Mouse (Mus musculus) hindbrain, embryonic 13.5 days (tissue): ENCODE results near the gene Eml1. TPM values are rescaled to one million over a fixed set of nuclear protein-coding genes. Genes with fewer than 3 reads are reported as not detected.

Source experiments
- ATAC-seq: fragments of 200-750 bp; cut with Nextera tagmentation; 2 replicates; pipeline ENCODE4 v1.8.0; 2017; ENCODE audit warnings: moderate TSS enrichment; ENCODE audit not compliant: low FRiP score
- H3K27ac ChIP-seq: fragments of 300-500 bp; sonication (generic); 2 replicates; pipeline ENCODE4 v1.5.1; 2015; ENCODE audit warnings: inconsistent platforms, mild to moderate bottlenecking, moderate library complexity
- H3K27me3 ChIP-seq: fragments of 300-500 bp; sonication (generic); 2 replicates; pipeline ENCODE4 v1.6.1; 2015; ENCODE audit warnings: mild to moderate bottlenecking, inconsistent platforms
- H3K36me3 ChIP-seq: fragments of 300-500 bp; sonication (generic); 2 replicates; pipeline ENCODE4 v1.6.1; 2015; ENCODE audit warnings: mild to moderate bottlenecking, inconsistent platforms
- H3K4me1 ChIP-seq: fragments of 300-500 bp; sonication (generic); replicated peaks from 2 replicates; pipeline ENCODE4 v1.6.1; 2015; ENCODE audit warnings: inconsistent platforms
- H3K4me2 ChIP-seq: fragments of 300-500 bp; sonication (generic); 2 replicates; pipeline ENCODE4 v1.6.1; 2015; ENCODE audit warnings: inconsistent platforms, mild to moderate bottlenecking, moderate library complexity
- H3K4me3 ChIP-seq: fragments of 300-500 bp; sonication (generic); 2 replicates; pipeline ENCODE4 v1.5.1; 2015; ENCODE audit warnings: mild to moderate bottlenecking, inconsistent platforms
- H3K9ac ChIP-seq: fragments of 300-500 bp; sonication (generic); 2 replicates; pipeline ENCODE4 v1.6.1; 2015; ENCODE audit warnings: mild to moderate bottlenecking, inconsistent platforms
- H3K9me3 ChIP-seq: fragments of 300-500 bp; sonication (generic); 2 replicates; pipeline ENCODE4 v1.6.1; 2016; ENCODE audit warnings: inconsistent platforms
- WGBS: fragments of 180-500 bp; shearing (Covaris S2); methylation state at CpG from one replicate; pipeline ENCODE4 v1.1.7; 2015; 5-methylcytosine and 5-hydroxymethylcytosine counted together
- polyA plus RNA-seq: library from polyadenylated mRNA; unstranded; fragments of >200 nt; fragmentation: Nextera tagmentation; extraction: Ambion mirVana; gene quantifications from 2 replicates; pipeline ENCODE4 v1.2.1, GENCODE M21; 2015

Eml1 gene
- polyA plus RNA-seq, 1 experiment from 2014 or later: 61.9 TPM

GRCm38 (mm10) chr12:108450546-108450945 is 79.8 kb downstream of the Eml1 start:
- ATAC-seq: no peak
- 0 out of 2 replicates have a peak overlapping the region, but pooled peaks have one; percentile 8 for H3K9ac ChIP-seq

DNA sequence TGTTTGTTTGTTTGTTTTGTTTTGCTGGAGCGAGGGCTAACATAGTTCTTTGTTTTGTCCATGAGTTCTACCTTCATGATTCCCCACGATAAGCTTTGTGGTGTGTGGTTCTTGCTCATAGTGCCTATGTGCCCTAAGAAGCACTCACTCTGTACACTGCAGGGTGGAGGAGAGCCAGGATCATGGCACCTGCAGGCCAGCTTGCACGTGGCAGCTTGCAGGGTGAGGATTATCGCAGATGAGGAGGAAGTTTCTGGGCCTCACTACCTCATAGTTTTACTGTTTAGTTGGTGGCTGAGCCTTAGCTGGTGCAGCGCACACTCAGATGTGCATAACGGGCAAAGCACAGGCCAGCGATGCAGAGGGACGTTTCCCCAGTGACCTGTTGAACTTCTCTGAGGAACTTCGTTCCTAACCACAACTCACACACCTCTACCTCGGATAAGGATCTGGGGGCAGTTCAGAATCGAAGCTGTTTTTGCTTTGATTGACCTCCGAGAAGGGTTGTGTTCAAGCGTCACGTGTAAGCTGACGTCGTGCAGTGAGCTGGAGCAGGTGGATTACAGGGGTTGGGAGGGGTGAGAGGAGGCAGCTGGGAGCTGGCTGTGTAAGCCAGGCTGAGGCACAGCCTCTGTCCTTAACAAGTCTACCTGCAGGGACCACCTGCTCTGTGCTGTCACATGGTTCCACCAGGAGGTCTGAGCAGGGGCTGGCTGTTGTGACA is 81.6 kb downstream of the Eml1 start:
- 70% methylated on average over 16 of the region's 16 CpGs for WGBS
- no peak; the same call in 1 of the 2 replicates for ATAC-seq

More at GRCm38 (mm10) chr12:108450546-108450945, 79.8 kb downstream of the Eml1 start:
- Histone ChIP-seq H3K4me3 (no peak overlapping the region), H3K4me2 (no peak overlapping the region), H3K9me3 (no peaks in the 10 kb centered on the region), H3K36me3 (no peaks in the 10 kb centered on the region), H3K27ac (peak overlapping the region; percentile 4; the same call in 1 of the 2 replicates), H3K4me1 (peaks cover 37% of the 10 kb centered on the region), H3K27me3 (no peaks in the 10 kb centered on the region)
- WGBS: 66% methylated on average over 5 of the region's 5 CpGs

GRCm38 (mm10) chr12:108453561-108454044 is 82.8 kb downstream of the Eml1 start:
- WGBS: 72% methylated on average over 8 of the region's 8 CpGs
- H3K27ac ChIP-seq: no peak overlapping the region
- no peak for ATAC-seq

More for the DNA sequence above, 81.6 kb downstream of the Eml1 start:
- Histone ChIP-seq H3K9ac (no peak overlapping the region), H3K4me3 (no peak overlapping the region), H3K27ac (no peak overlapping the region), H3K4me1 (peaks cover 33% of the 10 kb centered on the region), H3K27me3 (no peaks in the 10 kb centered on the region), H3K4me2 (no peak overlapping the region), H3K9me3 (no peaks in the 10 kb centered on the region), H3K36me3 (no peaks in the 10 kb centered on the region)

GRCm38 (mm10) chr12:108455004-108455403 is 84.2 kb downstream of the Eml1 start:
- Histone ChIP-seq H3K4me2 (no peak overlapping the region), H3K9ac (no peak overlapping the region), H3K9me3 (no peaks in the 10 kb centered on the region), H3K4me3 (no peak overlapping the region), H3K36me3 (peaks cover 8% of the 10 kb centered on the region), H3K27ac (no peak overlapping the region), H3K27me3 (no peaks in the 10 kb centered on the region), H3K4me1 (peaks cover 27% of the 10 kb centered on the region)
- WGBS: 78% methylated on average over 4 of the region's 4 CpGs
- ATAC-seq: no peak

More at GRCm38 (mm10) chr12:108453561-108454044, 82.8 kb downstream of the Eml1 start:
- Histone ChIP-seq H3K36me3 (peaks cover 8% of the 10 kb centered on the region), H3K27me3 (no peaks in the 10 kb centered on the region), H3K4me3 (no peak overlapping the region), H3K9ac (no peak overlapping the region), H3K4me1 (peaks cover 33% of the 10 kb centered on the region), H3K4me2 (no peak overlapping the region), H3K9me3 (no peaks in the 10 kb centered on the region)

GRCm38 (mm10) chr12:108472898-108473297 is 102.1 kb downstream of the Eml1 start:
- ATAC-seq: no peak
- peaks cover 30% of the 10 kb centered on the region for H3K36me3 ChIP-seq
- no peaks in the 10 kb centered on the region for H3K27me3 ChIP-seq
- no peak overlapping the region for H3K9ac ChIP-seq
- no peak overlapping the region for H3K27ac ChIP-seq
- H3K4me1 ChIP-seq: no peaks in the 10 kb centered on the region
- H3K4me2 ChIP-seq: no peak overlapping the region
- WGBS: 100% methylated on average over 1 of the region's 1 CpGs
- no peaks in the 10 kb centered on the region for H3K9me3 ChIP-seq
- H3K4me3 ChIP-seq: no peak overlapping the region

DNA sequence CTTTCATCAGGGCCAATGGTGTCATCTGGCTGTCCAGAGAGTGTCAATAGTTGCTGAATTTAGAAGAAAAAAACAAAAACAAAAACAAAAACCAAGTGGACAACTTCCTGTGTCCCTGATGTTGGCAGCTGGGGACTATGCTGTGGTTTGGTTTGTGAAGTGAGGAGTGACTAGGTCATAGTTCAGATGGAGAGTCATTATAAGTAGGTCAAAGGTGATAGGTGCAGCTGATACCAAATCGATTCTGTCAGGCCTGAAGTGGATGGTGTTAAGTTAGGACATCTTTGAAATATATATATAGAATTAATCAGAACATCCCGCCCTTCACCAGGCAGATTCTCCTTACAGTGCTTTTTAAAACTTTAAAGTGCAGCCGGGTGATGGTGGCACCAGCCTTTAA is 103.7 kb downstream of the Eml1 start:
- no peaks in the 10 kb centered on the region for H3K4me1 ChIP-seq
- H3K4me2 ChIP-seq: no peak overlapping the region
- WGBS: 88% methylated on average over 3 of the region's 3 CpGs
- no peak overlapping the region for H3K4me3 ChIP-seq
- no peak for ATAC-seq
- peaks cover 30% of the 10 kb centered on the region for H3K36me3 ChIP-seq
- no peaks in the 10 kb centered on the region for H3K27me3 ChIP-seq
- H3K9ac ChIP-seq: no peak overlapping the region
- no peak overlapping the region for H3K27ac ChIP-seq
- no peaks in the 10 kb centered on the region for H3K9me3 ChIP-seq

DNA sequence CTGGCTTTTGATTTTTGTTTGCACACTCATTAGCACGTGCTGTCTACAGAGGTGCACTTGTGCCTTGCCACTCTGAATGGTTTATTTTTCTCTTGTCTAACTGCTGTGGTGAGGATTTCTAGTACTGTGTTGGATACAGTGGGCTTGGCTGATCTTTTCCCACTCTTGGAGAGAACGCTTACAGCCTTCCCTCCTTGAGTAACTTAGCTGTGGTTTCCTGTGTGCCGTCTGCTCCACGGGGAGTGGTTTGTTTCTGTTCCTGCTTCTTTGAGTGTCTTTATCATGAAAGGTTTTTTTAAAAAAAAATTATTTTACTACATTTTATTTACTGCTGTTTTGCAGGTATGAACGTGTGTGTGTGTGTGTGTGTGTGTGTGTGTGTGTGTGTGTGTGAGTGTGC is 108.0 kb downstream of the Eml1 start:
- Histone ChIP-seq H3K9me3 (no peaks in the 10 kb centered on the region), H3K27me3 (no peaks in the 10 kb centered on the region), H3K4me1 (peaks cover 28% of the 10 kb centered on the region), H3K4me3 (no peak overlapping the region), H3K4me2 (no peak overlapping the region), H3K9ac (no peak overlapping the region), H3K27ac (no peak overlapping the region), H3K36me3 (peaks cover 11% of the 10 kb centered on the region)
- 74% methylated on average over 5 of the region's 5 CpGs for WGBS
- ATAC-seq: no peak

DNA sequence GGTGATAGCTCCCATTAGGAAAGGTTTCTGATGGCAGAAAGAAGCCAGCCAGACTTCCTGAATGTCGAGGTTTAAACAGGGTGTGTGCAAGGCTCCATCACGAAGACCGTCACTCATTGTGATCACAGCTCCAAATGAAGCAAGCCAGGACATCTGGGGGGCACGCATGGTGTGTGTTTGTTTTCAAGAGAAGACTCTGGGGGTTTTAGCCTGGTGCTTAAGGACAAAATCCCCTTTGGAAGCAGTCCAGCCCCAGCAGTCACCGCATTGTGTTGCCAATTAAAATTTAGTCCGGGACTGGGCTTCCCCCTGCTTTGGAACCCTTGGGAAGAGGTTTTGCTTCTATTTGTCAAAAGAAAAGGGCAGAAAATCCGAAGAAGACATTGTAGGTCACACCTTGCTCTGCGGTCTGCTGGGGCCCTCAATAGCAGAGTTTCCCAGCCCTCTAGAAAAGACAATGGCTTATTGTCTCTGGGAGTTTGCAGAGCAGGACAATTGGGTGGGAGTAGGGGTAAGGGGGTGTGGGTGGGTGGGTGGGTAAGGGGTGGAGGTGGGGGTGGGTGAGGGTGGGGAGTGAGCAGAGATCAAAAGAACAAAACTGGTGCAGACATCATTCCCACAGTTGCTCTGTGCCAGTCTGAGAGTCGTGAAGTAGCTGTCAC is 110.1 kb downstream of the Eml1 start:
- WGBS: 4% methylated on average over 9 of the region's 9 CpGs
- Histone ChIP-seq H3K4me1 (peaks cover 37% of the 10 kb centered on the region), H3K27me3 (no peaks in the 10 kb centered on the region), H3K4me2 (0 out of 2 replicates have a peak overlapping the region, but pooled peaks have one; percentile 15), H3K36me3 (peaks cover 9% of the 10 kb centered on the region), H3K4me3 (no peak overlapping the region), H3K27ac (peak overlapping the region; percentile 40; the same call in 1 of the 2 replicates), H3K9ac (no peak overlapping the region), H3K9me3 (no peaks in the 10 kb centered on the region)
- no peak for ATAC-seq

DNA sequence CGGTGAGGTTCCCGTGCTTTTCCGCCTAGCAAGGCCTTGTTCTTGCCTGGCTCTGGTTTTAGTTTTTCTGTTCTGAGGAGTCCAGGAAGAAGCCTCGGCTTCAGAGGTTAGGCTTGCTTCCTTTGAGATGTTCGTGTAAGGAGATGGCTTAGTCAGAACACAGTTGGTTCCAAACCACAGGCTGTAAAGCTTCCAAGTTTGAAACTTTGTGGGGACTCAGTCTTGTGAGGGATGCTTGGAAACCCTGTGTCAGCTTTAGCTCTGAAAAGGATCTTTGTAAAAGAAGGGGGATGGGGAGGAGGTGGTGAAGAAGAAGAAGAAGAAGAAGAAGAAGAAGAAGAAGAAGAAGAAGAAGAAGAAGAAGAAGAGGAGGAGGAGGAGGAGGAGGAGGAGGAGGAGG is 118.3 kb downstream of the Eml1 start:
- Histone ChIP-seq H3K4me1 (peaks cover 34% of the 10 kb centered on the region), H3K9ac (no peak overlapping the region), H3K4me2 (no peak overlapping the region), H3K36me3 (no peaks in the 10 kb centered on the region), H3K27ac (no peak overlapping the region), H3K27me3 (no peaks in the 10 kb centered on the region), H3K4me3 (no peak overlapping the region), H3K9me3 (no peaks in the 10 kb centered on the region)
- no peak for ATAC-seq
- WGBS: 90% methylated on average over 5 of the region's 5 CpGs

- Histone ChIP-seq H3K4me2 (no peak overlapping the region), H3K9me3 (no peaks in the 10 kb centered on the region), H3K27me3 (no peaks in the 10 kb centered on the region), H3K9ac (no peak overlapping the region), H3K36me3 (no peaks in the 10 kb centered on the region), H3K4me1 (peaks cover 31% of the 10 kb centered on the region), H3K27ac (no peak overlapping the region), H3K4me3 (no peak overlapping the region)
- 33% methylated on average over 2 of the region's 2 CpGs for WGBS
- no peak for ATAC-seq
Observed at GRCm38 (mm10) chr12:108489741-108490140, 119.0 kb downstream of the Eml1 start.

GRCm38 (mm10) chr12:108490336-108490735 is 119.6 kb downstream of the Eml1 start:
- Histone ChIP-seq H3K9ac (no peak overlapping the region), H3K27ac (0 out of 2 replicates have a peak overlapping the region, but pooled peaks have one; percentile 8), H3K4me1 (peaks cover 37% of the 10 kb centered on the region), H3K27me3 (no peaks in the 10 kb centered on the region), H3K4me3 (no peak overlapping the region), H3K4me2 (no peak overlapping the region), H3K9me3 (no peaks in the 10 kb centered on the region), H3K36me3 (no peaks in the 10 kb centered on the region)
- no peak for ATAC-seq
- WGBS: 87% methylated on average over 6 of the region's 6 CpGs

- no peaks in the 10 kb centered on the region for H3K9me3 ChIP-seq
- WGBS: 55% methylated on average over 7 of the region's 7 CpGs
- H3K4me1 ChIP-seq: peaks cover 43% of the 10 kb centered on the region
- H3K4me2 ChIP-seq: no peak overlapping the region
- ATAC-seq: no peak
- H3K4me3 ChIP-seq: no peak overlapping the region
- 0 out of 2 replicates have a peak overlapping the region, but pooled peaks have one; percentile 8 for H3K27ac ChIP-seq
- no peaks in the 10 kb centered on the region for H3K36me3 ChIP-seq
- no peak overlapping the region for H3K9ac ChIP-seq
- H3K27me3 ChIP-seq: no peaks in the 10 kb centered on the region
Observed at GRCm38 (mm10) chr12:108490954-108491353, 120.2 kb downstream of the Eml1 start.
